Mouse (Mus musculus) liver, adult 10 weeks (tissue): ENCODE results near the gene Rnaset2a. TPM values are rescaled to one million over a fixed set of nuclear protein-coding genes. Genes with fewer than 3 reads are reported as not detected.

Source experiments
- polyA plus RNA-seq: library from polyadenylated mRNA; stranded (reverse); fragments of 350-450 nt; fragmentation: Illumina TruSeq; extraction: RNeasy Lipid Tissue Mini Kit (QIAGEN cat#74804); gene quantifications from one replicate; pipeline ENCODE4 v1.2.3, GENCODE M21; 2014; ENCODE audit warnings: low read depth, low replicate concordance

Gene Rnaset2a
- polyA plus RNA-seq = 11.4 TPM

GRCm38 (mm10) chr17:8147439-8148316 lies at the start of gene Rnaset2a, which contains the start of gene Gm49673:
TSS of gene Rnaset2a (minus strand) at chr17:8148097.
TSS of gene Gm49673 (minus strand) at chr17:8147788.

DNA sequence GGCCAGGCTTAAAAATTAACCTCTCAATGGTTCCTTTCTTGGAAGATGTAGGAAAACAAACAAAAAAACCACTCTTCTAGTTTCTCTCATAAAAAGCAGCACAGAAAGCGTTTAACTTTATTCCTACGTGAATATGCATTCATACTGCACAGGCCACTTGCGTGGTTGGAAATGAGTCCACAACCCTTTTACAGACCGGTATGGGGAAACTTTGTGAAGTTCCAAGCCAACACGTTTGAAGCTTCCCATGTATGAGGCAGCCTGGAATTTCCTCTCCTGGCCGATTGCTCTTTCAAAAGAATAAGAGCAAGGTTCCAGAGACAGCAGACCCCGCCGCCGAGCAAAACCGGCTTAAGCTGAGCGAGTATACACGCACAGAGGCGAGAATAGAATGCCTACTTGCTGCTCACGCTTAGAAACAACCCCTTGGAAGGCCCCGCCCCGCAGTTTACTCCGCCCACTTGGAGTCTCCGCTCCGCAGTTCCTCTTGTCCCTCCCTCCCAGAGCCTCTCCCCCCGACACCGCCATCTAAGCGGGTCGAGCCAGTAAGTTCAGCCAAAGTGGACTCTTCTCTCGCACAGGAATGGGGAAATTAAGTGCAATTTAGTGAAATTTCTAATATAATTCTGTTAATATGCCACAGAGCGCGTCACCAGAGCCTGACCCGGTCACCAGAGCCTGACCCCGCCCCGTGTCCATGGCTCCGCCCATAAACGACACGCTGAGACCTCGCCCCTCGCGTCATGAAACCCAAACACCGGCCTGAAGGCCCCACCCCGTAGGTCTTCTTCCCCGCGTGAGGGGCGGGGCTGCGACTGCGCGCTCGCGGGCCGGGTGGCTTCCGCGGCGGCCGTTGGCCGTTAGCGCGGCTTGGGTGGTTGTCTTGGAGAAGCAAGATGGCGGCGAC lies 17.1 kb upstream of the Rnaset2a start, which contains the start of gene Fgfr1op:
Fgfr1op (plus strand) TSS at position 801 of the 907 bp plus-strand sequence.

Other genes starting within 250 kb of the Rnaset2a start
- not detected for gene Tagap, start 222.1 kb downstream of the Rnaset2a start, polyA plus RNA-seq
- 15.4 TPM for gene Rsph3a, start 202.5 kb downstream of the Rnaset2a start, polyA plus RNA-seq
- gene Gm49673, start 309 bp downstream of the Rnaset2a start, polyA plus RNA-seq = not detected
- gene Fgfr1op, start 17.4 kb upstream of the Rnaset2a start, polyA plus RNA-seq = 19.2 TPM
- gene Ccr6, start 87.9 kb upstream of the Rnaset2a start, polyA plus RNA-seq = not detected
- gene Mpc1, start 134.8 kb upstream of the Rnaset2a start, polyA plus RNA-seq = 931 TPM
- 82.6 TPM for gene Sft2d1, start 163.0 kb upstream of the Rnaset2a start, polyA plus RNA-seq
- gene Prr18, start 189.4 kb upstream of the Rnaset2a start, polyA plus RNA-seq = not detected
- gene T2, start 207.9 kb upstream of the Rnaset2a start, polyA plus RNA-seq = not detected